Mouse (Mus musculus) gastrocnemius, adult 18-20 months (tissue): Measurements from ENCODE around the gene Itpka. TPM values are rescaled to one million over a fixed set of nuclear protein-coding genes. Genes with fewer than 3 reads are reported as not detected.

Experiments
- DNase-seq: peaks from one replicate; pipeline ENCODE4 v3.0.0; 2021; ENCODE audit warnings: low spot score
- total RNA-seq, 2 experiments: library from RNA; stranded (reverse); gene quantifications; 2 replicates each; pipeline ENCODE4 v1.2.3; 2021

Itpka gene
- total RNA-seq, 2 experiments from 2014 or later: not detected

GRCm38 (mm10) chr2:119757601-119758100, 15.5 kb downstream of the Itpka start:
- DNase-seq: no peak

GRCm38 (mm10) chr2:119758101-119758843, 16.1 kb downstream of the Itpka start:
- no peak for DNase-seq

- no peak for DNase-seq
Observed at GRCm38 (mm10) chr2:119758844-119759835, 17.0 kb downstream of the Itpka start.

GRCm38 (mm10) chr2:119760251-119760650, 18.1 kb downstream of the Itpka start, which contains the start of gene Ltk:
Gene Ltk (minus strand): TSS chr2:119760431.
- DNase-seq: no peak

- DNase-seq: no peak
Observed at GRCm38 (mm10) chr2:119762276-119762675, 20.1 kb downstream of the Itpka start.

GRCm38 (mm10) chr2:119763924-119764323, 21.8 kb downstream of the Itpka start:
- no peak for DNase-seq

- DNase-seq: no peak
Observed at GRCm38 (mm10) chr2:119767246-119767645, 25.1 kb downstream of the Itpka start.

- peak; percentile 75 for DNase-seq
Observed at GRCm38 (mm10) chr2:119787206-119787883, 45.2 kb downstream of the Itpka start, which contains the start of gene Rpap1. Gene Rpap1 (minus strand): TSS chr2:119787537.

GRCm38 (mm10) chr2:119789996-119790395, 47.9 kb downstream of the Itpka start:
- DNase-seq: no peak

GRCm38 (mm10) chr2:119797279-119797783, 55.2 kb downstream of the Itpka start, which contains the start of gene Tyro3:
Gene Tyro3 (plus strand): TSS chr2:119797733.
- DNase-seq: no peak

GRCm38 (mm10) chr2:119798246-119798927, 56.2 kb downstream of the Itpka start:
- peak; percentile 45 for DNase-seq

- DNase-seq: peak; percentile 12
Observed at GRCm38 (mm10) chr2:119799181-119799960, 57.2 kb downstream of the Itpka start.

- DNase-seq: no peak
Observed at GRCm38 (mm10) chr2:119799961-119800550, 57.9 kb downstream of the Itpka start.

Other genes starting within 250 kb of the Itpka start
- 1 to 10 TPM; 1.2 to 1.9 TPM for gene Exd1, start 194.7 kb upstream of the Itpka start, total RNA-seq
- gene Chp1, start 194.6 kb upstream of the Itpka start, total RNA-seq: 10 to 100 TPM; 75.7 to 78.6 TPM
- gene Nusap1, start 124.0 kb upstream of the Itpka start, total RNA-seq: under 1 TPM; 0.07 to 0.21 TPM
- not detected for gene Oip5, start 123.9 kb upstream of the Itpka start, total RNA-seq
- 10 to 100 TPM; 44.9 to 46.8 TPM for gene Ndufaf1, start 79.5 kb upstream of the Itpka start, total RNA-seq
- 10 to 100 TPM; 28.0 to 28.8 TPM for gene Rtf1, start 67.3 kb upstream of the Itpka start, total RNA-seq
- not detected for gene Ltk, start 18.1 kb downstream of the Itpka start, total RNA-seq
- gene Rpap1, start 45.2 kb downstream of the Itpka start, total RNA-seq: 10 to 100 TPM; 14.6 to 16.6 TPM
- gene Tyro3, start 55.4 kb downstream of the Itpka start, total RNA-seq: under 1 TPM; 0.27 to 0.95 TPM
- gene Mga, start 154.9 kb downstream of the Itpka start, total RNA-seq: 10 to 100 TPM; 25.6 to 34.9 TPM
- 1 to 10 TPM; 6.0 to 6.2 TPM for gene Mapkbp1, start 230.4 kb downstream of the Itpka start, total RNA-seq